In genomic region chr4:135946659-135947301, GRCm38 (mm10) we compare ENCODE assay signal across 7 mouse cellular contexts. TPM values are rescaled to one million over a fixed set of nuclear protein-coding genes. Genes with fewer than 3 reads are reported as not detected.
DNase-seq lines count a peak whose midpoint lies in the region; ATAC-seq lines count a peak whose summit lies in the region.

No protein-coding gene starts in this region.

- H3K4me1 ChIP-seq in lung, embryonic 16.5 days (replicated peaks; ENCODE audit: control insufficient read depth, insufficient read depth, low read length) = peaks cover 12% of the 10 kb centered on the region; the same call in 1 of the 2 replicates
- peaks cover 9% of the 10 kb centered on the region for H3K4me1 ChIP-seq in hindbrain, embryonic 12.5 days

- H3K27ac ChIP-seq in lung, embryonic 16.5 days (ENCODE audit: low read length) = peak overlapping the region; percentile 62
- H3K27ac ChIP-seq in hindbrain, embryonic 12.5 days = peak overlapping the region; percentile 64
- peak overlapping the region; percentile 96 for H3K27ac ChIP-seq in macrophage

- no peak for DNase-seq in lung, postnatal 25 days (ENCODE audit: low spot score)
- DNase-seq in urinary bladder, adult 2 months (ENCODE audit: low spot score) = no peak
- DNase-seq in c-Kit-positive CD71-positive TER-119-positive erythroid progenitor cells, embryonic 14.5 days (ENCODE audit: low spot score) = no peak

- peaks cover 10% of the 10 kb centered on the region for H3K36me3 ChIP-seq in lung, embryonic 16.5 days (ENCODE audit: control insufficient read depth, insufficient read depth, low read length)
- H3K36me3 ChIP-seq in hindbrain, embryonic 12.5 days = peaks cover 15% of the 10 kb centered on the region
- peaks cover 21% of the 10 kb centered on the region for H3K36me3 ChIP-seq in macrophage (ENCODE audit: inconsistent target)

- H3K79me2 ChIP-seq in macrophage (ENCODE audit: inconsistent target) = peaks cover 56% of the 10 kb centered on the region

- WGBS in lung, embryonic 16.5 days = under 1% methylated on average over 28 of the region's 28 CpGs
- WGBS in hindbrain, embryonic 12.5 days = 2% methylated on average over 28 of the region's 28 CpGs
- 3% methylated on average over 28 of the region's 28 CpGs for WGBS in macrophage (ENCODE audit: missing documents)

- H3K9ac ChIP-seq in lung, embryonic 16.5 days (ENCODE audit: low read length) = peak overlapping the region; percentile 87
- peak overlapping the region; percentile 75 for H3K9ac ChIP-seq in hindbrain, embryonic 12.5 days

- peaks cover 5% of the 10 kb centered on the region for H3K9me3 ChIP-seq in lung, embryonic 16.5 days (ENCODE audit: control insufficient read depth, low read length)
- H3K9me3 ChIP-seq in hindbrain, embryonic 12.5 days (replicated peaks) = no peaks in the 10 kb centered on the region

- ATAC-seq in lung, embryonic 16.5 days (ENCODE audit: low read depth) = peak; percentile 43
- ATAC-seq in common myeloid progenitor, adult 5-6 weeks (replicated peaks; ENCODE audit: low read depth, poor library complexity, severe bottlenecking) = peak; percentile 12; the same call in 1 of the 2 replicates
- ATAC-seq in hindbrain, embryonic 12.5 days (ENCODE audit: low FRiP score) = peak; percentile 47; the same call in 1 of the 2 replicates

- H3K4me2 ChIP-seq in lung, embryonic 16.5 days (ENCODE audit: low read depth, low read length) = peak overlapping the region; percentile 80
- peak overlapping the region; percentile 73 for H3K4me2 ChIP-seq in hindbrain, embryonic 12.5 days (replicated peaks)

- no peaks in the 10 kb centered on the region for H3K27me3 ChIP-seq in lung, embryonic 16.5 days (ENCODE audit: control insufficient read depth, insufficient read depth, low read depth, low read length)
- no peaks in the 10 kb centered on the region for H3K27me3 ChIP-seq in hindbrain, embryonic 12.5 days

- H3K4me3 ChIP-seq in lung, embryonic 16.5 days (ENCODE audit: low read length) = peak overlapping the region; percentile 92
- peak overlapping the region; percentile 77 for H3K4me3 ChIP-seq in hindbrain, embryonic 12.5 days
- H3K4me3 ChIP-seq in macrophage (ENCODE audit: inconsistent target) = peak overlapping the region; percentile 97

RNA-seq across cellular contexts. Expression of gene Hmgcl, which starts 0.5 kb away (rescaled TPM):
- polyA plus RNA-seq in lung, embryonic 16.5 days (2015; fragmentation: Nextera tagmentation; extraction: Ambion mirVana) = 73.0 and 76.9 TPM in 2 replicates
- total RNA-seq in common myeloid progenitor, adult 5-6 weeks (2017) = 23.8 and 48.2 TPM in 2 replicates
- 55.6 and 60.2 TPM in 2 replicates for polyA plus RNA-seq in hindbrain, embryonic 12.5 days (2016; fragmentation: Nextera tagmentation; extraction: Ambion mirVana)
- 100 to 1,000 TPM in 8 of 26 experiments, 10 to 100 TPM in 18; 25.9 to 210 (median 73.0) TPM for total RNA-seq in macrophage (2018; cell fraction: chromatin; rRNA removed)
- total RNA-seq in macrophage (2018; cell fraction: cytosol; rRNA removed) = 10 to 100 TPM; 25.9 to 74.0 (median 39.7) TPM
- total RNA-seq in macrophage (2018; cell fraction: nucleus; rRNA removed) = 100 to 1,000 TPM in 4 of 26 experiments, 10 to 100 TPM in 22; 19.2 to 124 (median 43.3) TPM
- 34.9 to 87.9 TPM (median 66.0 TPM) in 3 replicates for polyA plus RNA-seq in macrophage (2018)
- polyA plus RNA-seq in urinary bladder, adult 2 months (2012; rRNA removed) = 64.9 and 79.9 TPM in 2 replicates

RNA-seq across cellular contexts. Expression of gene Gale, which starts 16.7 kb away (rescaled TPM):
- 41.7 and 48.4 TPM in 2 replicates for polyA plus RNA-seq in lung, embryonic 16.5 days (2015; fragmentation: Nextera tagmentation; extraction: Ambion mirVana)
- 4.1 and 4.2 TPM in 2 replicates for total RNA-seq in common myeloid progenitor, adult 5-6 weeks (2017)
- polyA plus RNA-seq in hindbrain, embryonic 12.5 days (2016; fragmentation: Nextera tagmentation; extraction: Ambion mirVana) = 35.3 and 35.5 TPM in 2 replicates
- total RNA-seq in macrophage (2018; cell fraction: chromatin; rRNA removed) = 10 to 100 TPM in 14 of 26 experiments, 1 to 10 TPM in 12; 3.2 to 21.6 (median 10.5) TPM
- 1 to 10 TPM; 4.3 to 8.2 (median 6.9) TPM for total RNA-seq in macrophage (2018; cell fraction: cytosol; rRNA removed)
- 10 to 100 TPM in 7 of 26 experiments, 1 to 10 TPM in 19; 3.3 to 23.2 (median 7.9) TPM for total RNA-seq in macrophage (2018; cell fraction: nucleus; rRNA removed)
- polyA plus RNA-seq in macrophage (2018) = 3.5 to 12.3 TPM (median 7.7 TPM) in 3 replicates
- polyA plus RNA-seq in urinary bladder, adult 2 months (2012; rRNA removed) = 20.4 and 36.8 TPM in 2 replicates

RNA-seq across cellular contexts. Expression of gene Lypla2, which starts 25.6 kb away (rescaled TPM):
- polyA plus RNA-seq in lung, embryonic 16.5 days (2015; fragmentation: Nextera tagmentation; extraction: Ambion mirVana) = 110 and 113 TPM in 2 replicates
- total RNA-seq in common myeloid progenitor, adult 5-6 weeks (2017) = 11.0 and 16.1 TPM in 2 replicates
- polyA plus RNA-seq in hindbrain, embryonic 12.5 days (2016; fragmentation: Nextera tagmentation; extraction: Ambion mirVana) = 153 and 167 TPM in 2 replicates
- total RNA-seq in macrophage (2018; cell fraction: chromatin; rRNA removed) = 10 to 100 TPM; 22.2 to 96.4 (median 45.7) TPM
- 10 to 100 TPM; 47.7 to 84.9 (median 68.4) TPM for total RNA-seq in macrophage (2018; cell fraction: cytosol; rRNA removed)
- 10 to 100 TPM; 27.6 to 71.9 (median 44.6) TPM for total RNA-seq in macrophage (2018; cell fraction: nucleus; rRNA removed)
- polyA plus RNA-seq in macrophage (2018) = 41.4 to 77.2 TPM (median 65.0 TPM) in 3 replicates
- 55.2 and 63.6 TPM in 2 replicates for polyA plus RNA-seq in urinary bladder, adult 2 months (2012; rRNA removed)

RNA-seq across cellular contexts. Expression of gene Fuca1, which starts 26.2 kb away (rescaled TPM):
- 76.4 and 94.8 TPM in 2 replicates for polyA plus RNA-seq in lung, embryonic 16.5 days (2015; fragmentation: Nextera tagmentation; extraction: Ambion mirVana)
- 70.8 and 71.5 TPM in 2 replicates for total RNA-seq in common myeloid progenitor, adult 5-6 weeks (2017)
- 50.2 and 54.1 TPM in 2 replicates for polyA plus RNA-seq in hindbrain, embryonic 12.5 days (2016; fragmentation: Nextera tagmentation; extraction: Ambion mirVana)
- 100 to 1,000 TPM in 11 of 26 experiments, 10 to 100 TPM in 15; 17.9 to 210 (median 80.2) TPM for total RNA-seq in macrophage (2018; cell fraction: chromatin; rRNA removed)
- 100 to 1,000 TPM in 10 of 26 experiments, 10 to 100 TPM in 16; 62.4 to 180 (median 86.0) TPM for total RNA-seq in macrophage (2018; cell fraction: cytosol; rRNA removed)
- total RNA-seq in macrophage (2018; cell fraction: nucleus; rRNA removed) = 100 to 1,000 TPM in 8 of 26 experiments, 10 to 100 TPM in 18; 31.1 to 178 (median 73.6) TPM
- polyA plus RNA-seq in macrophage (2018) = 158 to 239 TPM (median 178 TPM) in 3 replicates
- polyA plus RNA-seq in urinary bladder, adult 2 months (2012; rRNA removed) = 75.9 and 84.2 TPM in 2 replicates

RNA-seq across cellular contexts. Expression of gene Pithd1, which starts 40.3 kb away (rescaled TPM):
- 49.1 and 49.3 TPM in 2 replicates for polyA plus RNA-seq in lung, embryonic 16.5 days (2015; fragmentation: Nextera tagmentation; extraction: Ambion mirVana)
- total RNA-seq in common myeloid progenitor, adult 5-6 weeks (2017) = 21.1 and 30.6 TPM in 2 replicates
- polyA plus RNA-seq in hindbrain, embryonic 12.5 days (2016; fragmentation: Nextera tagmentation; extraction: Ambion mirVana) = 58.3 and 59.8 TPM in 2 replicates
- total RNA-seq in macrophage (2018; cell fraction: chromatin; rRNA removed) = 10 to 100 TPM in 15 of 26 experiments, 1 to 10 TPM in 11; 1.5 to 33.8 (median 12.7) TPM
- total RNA-seq in macrophage (2018; cell fraction: cytosol; rRNA removed) = 10 to 100 TPM in 21 of 26 experiments, 1 to 10 TPM in 5; 8.3 to 22.3 (median 13.6) TPM
- total RNA-seq in macrophage (2018; cell fraction: nucleus; rRNA removed) = 10 to 100 TPM in 3 of 26 experiments, 1 to 10 TPM in 23; 1.3 to 18.9 (median 7.0) TPM
- 21.2 to 24.6 TPM (median 22.0 TPM) in 3 replicates for polyA plus RNA-seq in macrophage (2018)
- polyA plus RNA-seq in urinary bladder, adult 2 months (2012; rRNA removed) = 41.4 and 46.9 TPM in 2 replicates
